Mouse (Mus musculus) bone marrow, adult 2 months (tissue): ENCODE measurements around the gene Thsd7a.

ENCODE experiments used
- CTCF ChIP-seq: fragments of 200-500 bp; IDR thresholded peaks from 2 replicates; pipeline ENCODE4 v1.5.1; 2011; ENCODE audit warnings: low read length, control low read depth; ENCODE audit not compliant: control insufficient read depth, insufficient read depth
- POLR2A ChIP-seq: fragments of 200-500 bp; IDR thresholded peaks from 2 replicates; pipeline ENCODE4 v1.6.1; 2011; ENCODE audit warnings: low read depth, mild to moderate bottlenecking, control low read depth, low read length, borderline replicate concordance; ENCODE audit not compliant: control insufficient read depth

DNA sequence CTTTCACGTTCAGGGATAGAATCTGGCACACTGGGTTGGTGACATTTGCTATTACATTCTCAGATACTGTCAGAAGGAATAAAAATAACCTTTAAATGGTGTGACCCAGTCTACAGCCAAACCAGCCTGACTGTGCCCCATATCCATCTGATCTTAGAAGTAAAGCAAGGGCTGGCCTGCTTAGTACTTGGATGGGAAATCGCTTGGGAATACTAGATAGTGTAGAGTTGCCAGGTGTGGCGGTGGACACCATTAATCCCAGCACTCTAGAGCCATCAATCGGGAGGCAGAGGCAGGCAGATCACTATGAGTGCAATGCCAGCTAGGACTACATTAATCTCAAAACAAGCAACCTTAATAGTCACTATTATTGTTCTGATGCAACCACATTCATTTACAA, 6.4 kb downstream of the Thsd7a start:
- no peak for TF ChIP-seq POLR2A
- no peak for TF ChIP-seq CTCF
